Mouse (Mus musculus) bone marrow, adult 2 months (tissue): Measurements from ENCODE around the gene Cenpv.

ENCODE experiments used
- CTCF ChIP-seq: fragments of 200-500 bp; IDR thresholded peaks from 2 replicates; pipeline ENCODE4 v1.5.1; 2011; ENCODE audit warnings: low read length, control low read depth; ENCODE audit not compliant: control insufficient read depth, insufficient read depth
- POLR2A ChIP-seq: fragments of 200-500 bp; IDR thresholded peaks from 2 replicates; pipeline ENCODE4 v1.6.1; 2011; ENCODE audit warnings: low read depth, mild to moderate bottlenecking, control low read depth, low read length, borderline replicate concordance; ENCODE audit not compliant: control insufficient read depth

- TF ChIP-seq CTCF, result no peak
- no peak for TF ChIP-seq POLR2A
These were observed 29.5 kb downstream of the Cenpv start for GRCm38 (mm10) chr11:62509571-62509970.
